Mouse (Mus musculus) olfactory bulb, adult 2 months (tissue): Measurements from ENCODE around the gene Abhd2.

Source experiments
- CTCF ChIP-seq: fragments of 200-500 bp; IDR thresholded peaks from 2 replicates; pipeline ENCODE4 v1.5.1; 2012; ENCODE audit warnings: low read depth, mild to moderate bottlenecking, low read length, moderate library complexity; ENCODE audit not compliant: insufficient read depth
- POLR2A ChIP-seq: fragments of 200-500 bp; IDR thresholded peaks from 2 replicates; pipeline ENCODE4 v1.6.1; 2012; ENCODE audit warnings: mild to moderate bottlenecking, low read depth, low read length, moderate library complexity; ENCODE audit not compliant: insufficient read depth

- peak; percentile 81; the same call in 1 of the 2 replicates for TF ChIP-seq CTCF
- TF ChIP-seq POLR2A: no peak
Observed at GRCm38 (mm10) chr7:79371321-79371879, 98.4 kb downstream of the Abhd2 start.
